Mouse (Mus musculus): Measurements from ENCODE around the gene Trp53bp2.

Trp53bp2 gene

DNA sequence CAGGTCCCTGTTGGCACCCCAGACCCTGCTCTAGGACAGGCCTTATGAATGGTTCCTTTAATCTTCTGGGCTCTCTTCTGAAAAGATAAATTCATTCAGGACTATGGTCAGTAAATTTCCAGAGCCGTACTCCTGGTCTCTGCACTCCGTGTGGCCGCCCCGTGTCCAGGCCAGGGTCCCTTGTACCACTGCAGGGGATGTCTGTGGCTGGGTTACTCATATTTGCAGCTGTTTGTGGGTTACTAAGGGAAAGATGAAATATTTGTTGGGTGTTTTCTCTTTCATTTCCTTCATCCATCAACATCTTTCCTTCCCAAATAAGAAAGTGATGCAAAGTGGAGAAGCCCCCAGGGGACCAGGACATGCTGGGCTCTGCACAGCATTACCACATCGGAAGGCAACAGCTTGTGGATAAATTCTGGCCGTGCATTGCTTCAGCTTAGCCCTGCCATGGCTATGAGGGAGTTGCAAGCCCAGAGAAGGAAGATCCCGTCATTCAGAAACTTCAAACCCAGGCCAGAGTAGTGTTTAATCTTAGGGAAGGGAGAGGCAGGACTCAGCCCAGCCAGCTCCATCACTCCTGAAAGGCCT lies 92.9 kb downstream of the Trp53bp2 start:
- no peak for DNase-seq (ENCODE audit: low spot score)

DNA sequence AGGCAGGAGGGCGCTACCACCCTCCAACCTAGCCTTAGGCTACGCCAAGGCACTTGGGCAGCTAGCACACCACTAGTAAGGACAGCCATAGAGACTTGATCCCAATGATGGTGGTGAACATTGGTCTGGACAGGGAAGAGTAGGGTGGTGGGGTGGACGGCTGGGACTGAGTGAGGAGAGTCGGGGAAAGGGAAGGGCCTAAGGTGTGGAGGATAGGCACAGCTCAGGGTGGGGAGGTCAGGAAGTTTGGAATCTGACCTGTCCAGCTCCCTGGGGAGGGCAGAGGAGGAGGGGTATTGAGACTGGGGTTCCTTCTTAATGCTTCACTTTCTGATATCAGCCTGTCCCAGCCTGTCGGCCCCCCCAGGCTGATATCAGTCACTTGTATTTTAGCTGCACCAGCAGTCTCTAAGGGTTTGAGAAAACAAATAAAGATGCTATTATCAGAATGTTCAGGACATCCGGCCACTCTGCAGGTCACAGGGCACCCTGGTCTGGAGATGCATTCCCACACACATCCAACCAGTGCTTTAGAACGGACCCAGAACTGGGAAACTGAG lies 93.6 kb downstream of the Trp53bp2 start:
- DNase-seq (ENCODE audit: low spot score), result no peak

DNA sequence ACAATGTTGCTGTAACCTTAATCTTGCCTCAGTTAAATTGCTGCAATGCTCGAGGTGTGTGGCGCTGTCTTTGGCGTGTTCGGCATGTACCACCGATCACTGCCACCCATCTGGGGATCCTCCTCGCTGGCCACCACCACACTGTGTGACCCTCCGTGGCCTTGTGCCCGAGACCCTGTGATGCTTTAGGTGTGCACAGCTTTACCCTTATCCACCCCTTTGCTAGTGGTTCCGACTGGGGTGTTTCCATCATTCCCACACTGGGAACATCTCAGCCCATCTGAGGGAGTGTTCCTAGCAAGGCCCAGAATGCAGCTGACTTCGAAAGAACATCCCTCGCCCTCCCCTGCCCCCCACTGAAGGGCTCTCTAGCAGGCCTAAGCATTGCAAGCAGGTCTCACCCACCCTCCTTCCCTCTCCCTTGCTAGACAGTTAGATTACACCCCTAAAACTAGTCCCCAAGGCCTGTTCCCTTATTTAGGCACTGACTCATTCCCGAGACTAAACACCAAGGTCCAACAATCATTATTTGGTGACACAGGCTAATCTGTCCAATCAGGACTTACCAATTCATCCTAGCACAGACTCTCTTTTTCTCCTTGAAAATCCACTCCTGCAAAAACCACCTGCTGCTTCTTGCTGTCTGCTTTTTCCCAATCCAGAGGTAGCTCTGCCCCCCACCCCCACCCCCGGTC lies 94.4 kb downstream of the Trp53bp2 start:
- no peak for DNase-seq (ENCODE audit: low spot score)

DNA sequence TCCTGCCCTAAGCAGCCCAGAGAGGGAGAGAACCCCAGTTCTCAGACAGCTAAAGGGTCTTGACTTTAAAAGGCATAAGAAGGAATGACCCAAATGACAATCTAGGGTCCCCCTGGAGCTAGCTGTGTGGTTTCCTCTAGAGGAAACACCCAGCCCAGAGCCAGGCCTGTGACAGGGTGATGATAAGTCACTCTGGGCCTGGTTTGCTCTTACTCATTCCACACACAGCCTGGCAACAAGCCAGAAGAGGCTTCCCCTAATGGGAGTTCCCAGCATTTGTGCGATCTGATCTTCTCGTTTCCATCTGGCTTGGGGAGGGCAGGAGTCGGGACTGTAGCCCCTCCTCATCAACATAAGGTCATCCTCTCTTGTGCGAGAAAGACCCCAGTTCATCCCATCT lies 95.3 kb downstream of the Trp53bp2 start:
- no peak for DNase-seq (ENCODE audit: low spot score)

DNA sequence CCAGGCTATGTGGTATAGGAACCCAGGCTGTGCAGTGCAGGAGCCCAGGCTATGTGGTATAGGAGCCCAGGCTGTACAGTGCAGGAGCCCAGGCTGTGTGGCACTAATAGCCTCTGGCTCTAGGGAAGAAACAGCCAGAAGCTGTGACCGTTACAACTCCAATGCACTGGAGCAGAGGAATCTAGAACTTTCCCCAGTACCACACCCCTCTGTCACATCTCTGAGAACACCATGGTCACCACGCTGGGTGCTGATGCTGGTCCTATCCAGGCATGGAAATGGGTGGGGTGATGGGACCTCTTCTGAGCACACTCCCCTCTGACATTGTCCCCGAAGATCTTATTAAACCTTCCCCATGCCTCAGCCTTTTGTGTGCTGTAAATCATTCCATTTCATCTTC lies 96.3 kb downstream of the Trp53bp2 start:
- no peak for DNase-seq (ENCODE audit: low spot score)

DNA sequence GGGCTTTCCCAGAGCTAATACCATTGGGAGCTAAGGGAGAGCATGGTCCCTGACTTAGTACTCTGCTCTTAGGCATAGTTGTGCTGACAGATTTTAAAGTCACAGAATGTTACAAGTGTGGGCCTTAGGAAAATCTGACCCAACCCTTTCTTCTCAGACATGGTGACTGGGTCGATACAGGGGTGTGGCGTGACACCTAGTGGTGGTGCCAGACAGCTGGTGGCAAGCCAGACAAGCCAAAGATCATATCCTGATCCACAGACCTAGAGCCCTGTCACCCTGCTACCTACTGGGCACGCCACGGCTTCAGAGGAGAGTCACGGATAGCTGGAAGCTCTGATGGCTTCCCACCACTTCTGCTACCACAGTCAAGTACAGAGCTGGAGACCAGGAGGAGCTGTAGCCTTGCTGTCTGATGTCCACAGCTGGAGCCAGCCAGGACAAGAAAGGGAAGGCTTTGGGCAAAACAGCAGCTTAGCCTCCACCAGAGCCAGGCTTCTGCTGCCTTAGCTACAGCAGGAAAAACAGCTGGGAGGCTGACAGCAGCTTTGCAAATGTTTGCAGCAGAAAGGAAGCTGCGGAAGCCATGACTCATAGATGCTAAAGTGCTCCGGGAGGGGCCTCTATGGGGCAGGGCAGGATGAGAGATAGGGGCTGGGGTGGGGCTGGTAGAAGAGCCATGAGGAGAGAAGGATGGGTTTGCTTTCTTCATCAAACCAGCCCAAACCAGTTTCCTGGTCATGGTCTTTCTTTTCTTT lies 97.4 kb downstream of the Trp53bp2 start:
- no peak for DNase-seq (ENCODE audit: low spot score)

DNA sequence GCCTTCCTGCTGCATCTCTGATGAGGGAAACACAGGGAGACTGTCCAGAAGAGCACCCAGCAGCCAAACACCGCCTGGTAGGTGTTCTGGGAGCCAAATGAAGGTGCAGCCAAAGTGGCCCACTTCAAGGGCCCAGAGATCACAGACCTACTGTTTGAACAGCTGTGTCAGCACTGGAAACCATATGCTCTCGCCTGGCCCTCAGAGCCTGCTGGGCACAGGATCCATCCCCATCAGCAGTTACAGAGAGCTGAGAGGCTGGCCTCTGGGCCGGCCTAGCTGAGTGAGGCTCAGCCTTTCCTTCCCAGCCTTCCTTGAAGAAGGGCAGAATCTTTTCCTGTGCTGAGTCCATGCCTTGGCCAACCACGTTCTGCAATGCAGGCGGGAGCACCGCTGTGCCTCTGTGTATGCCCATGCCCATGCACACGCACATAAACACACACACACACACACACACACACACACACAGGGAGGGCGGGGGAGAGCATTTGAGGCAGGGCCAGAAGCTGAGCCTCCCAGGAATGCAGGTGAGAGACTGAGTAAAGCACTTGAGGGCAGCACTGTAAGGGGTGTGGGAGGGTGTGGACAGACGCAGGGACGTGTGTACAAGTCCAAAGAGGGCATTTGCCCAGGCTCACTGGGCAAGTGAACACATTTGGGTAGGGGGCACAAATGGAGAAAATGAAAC lies 100.3 kb downstream of the Trp53bp2 start:
- DNase-seq (ENCODE audit: low spot score), result no peak

DNA sequence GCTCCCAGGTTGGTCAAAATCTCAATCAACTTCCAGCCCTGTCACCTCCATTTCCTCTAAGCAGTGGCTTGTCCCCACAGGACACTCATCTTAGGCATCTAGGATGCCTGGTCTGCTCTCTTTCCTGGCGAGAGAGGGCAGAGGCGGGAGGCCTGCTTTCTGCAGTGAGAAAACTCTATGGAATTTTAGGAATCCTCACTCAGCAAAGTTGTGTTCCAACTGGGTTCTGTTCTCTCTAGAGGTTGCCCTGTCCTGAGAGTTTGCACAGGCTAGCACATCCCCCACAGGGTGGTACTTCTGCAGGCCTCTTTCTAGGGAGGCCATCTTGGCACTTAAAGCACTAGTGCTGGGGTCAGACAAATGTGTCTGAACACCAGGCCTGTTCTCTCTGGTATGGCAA lies 102.1 kb downstream of the Trp53bp2 start:
- DNase-seq (ENCODE audit: low spot score), result no peak

DNA sequence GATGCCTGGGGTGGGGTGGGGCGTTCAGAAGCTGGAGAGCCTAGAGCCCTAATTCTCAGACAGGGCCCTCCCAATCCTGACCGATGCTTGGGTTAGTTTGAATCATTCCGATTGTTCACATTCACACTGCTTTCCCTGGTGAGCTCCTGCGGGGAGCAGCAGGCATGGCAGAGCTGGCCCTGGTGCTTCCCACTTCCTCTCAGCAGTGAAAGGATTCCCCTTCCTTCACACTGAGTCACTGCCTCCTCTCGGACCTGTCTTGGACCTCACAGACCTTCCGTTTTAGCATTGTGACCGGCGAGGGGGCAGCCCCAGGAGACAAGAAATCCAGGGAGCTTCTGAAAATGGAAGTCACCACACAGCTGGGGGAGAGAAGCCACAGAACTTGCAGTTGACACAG lies 102.8 kb downstream of the Trp53bp2 start:
- DNase-seq (ENCODE audit: low spot score), result no peak
